Mouse (Mus musculus) bone marrow macrophage, adult 2 months (primary cell): ENCODE data around the gene Igf1. TPM values are rescaled to one million over a fixed set of nuclear protein-coding genes. Genes with fewer than 3 reads are reported as not detected.

ENCODE experiments used
- H3K27ac ChIP-seq: 2 replicates; pipeline ENCODE4 v1.5.1; 2012; ENCODE audit warnings: low read depth, low read length; ENCODE audit not compliant: insufficient read depth
- H3K4me1 ChIP-seq: 2 replicates; pipeline ENCODE4 v1.6.1; 2012; ENCODE audit warnings: low read length; ENCODE audit not compliant: control insufficient read depth, insufficient read depth
- H3K4me3 ChIP-seq: 2 replicates; pipeline ENCODE4 v1.5.1; 2012; ENCODE audit warnings: mild to moderate bottlenecking, low read length, moderate library complexity; ENCODE audit not compliant: insufficient read depth
- CTCF ChIP-seq: IDR thresholded peaks from 2 replicates; pipeline ENCODE4 v1.5.1; 2012; ENCODE audit warnings: low read depth, mild to moderate bottlenecking, low read length, moderate library complexity
- POLR2A ChIP-seq: IDR thresholded peaks from 2 replicates; pipeline ENCODE4 v1.6.1; 2012; ENCODE audit warnings: mild to moderate bottlenecking, low read depth, low read length, borderline replicate concordance
- polyA plus RNA-seq: library from polyadenylated mRNA; stranded (reverse); fragments of >200 nt; gene quantifications from 2 replicates; pipeline ENCODE4 v1.2.4, GENCODE M21; 2012; ENCODE audit not compliant: missing spikeins, insufficient read depth, insufficient read length

The Igf1 gene
- polyA plus RNA-seq, 1 experiment, result 1,121 TPM

GRCm38 (mm10) chr10:87860181-87861103 is 2.4 kb downstream of the Igf1 start:
- peak overlapping the region; percentile 99 for H3K4me3 ChIP-seq

GRCm38 (mm10) chr10:87861104-87861455 is 3.0 kb downstream of the Igf1 start:
- H3K4me3 ChIP-seq, result peak overlapping the region; percentile 99
- H3K27ac ChIP-seq, result peak overlapping the region; percentile 97
- TF ChIP-seq POLR2A (no peak), CTCF (no peak)
- peaks cover 42% of the 10 kb centered on the region for H3K4me1 ChIP-seq

More at GRCm38 (mm10) chr10:87860181-87861103, 2.4 kb downstream of the Igf1 start:
- TF ChIP-seq POLR2A (no peak), CTCF (no peak)
- peaks cover 48% of the 10 kb centered on the region for H3K4me1 ChIP-seq
- H3K27ac ChIP-seq, result peak overlapping the region; percentile 97

- TF ChIP-seq POLR2A, result no peak
- TF ChIP-seq CTCF, result no peak
- H3K27ac ChIP-seq, result no peak overlapping the region; the same call in 1 of the 2 replicates
Observed at GRCm38 (mm10) chr10:87862899-87863298, 4.8 kb downstream of the Igf1 start.

DNA sequence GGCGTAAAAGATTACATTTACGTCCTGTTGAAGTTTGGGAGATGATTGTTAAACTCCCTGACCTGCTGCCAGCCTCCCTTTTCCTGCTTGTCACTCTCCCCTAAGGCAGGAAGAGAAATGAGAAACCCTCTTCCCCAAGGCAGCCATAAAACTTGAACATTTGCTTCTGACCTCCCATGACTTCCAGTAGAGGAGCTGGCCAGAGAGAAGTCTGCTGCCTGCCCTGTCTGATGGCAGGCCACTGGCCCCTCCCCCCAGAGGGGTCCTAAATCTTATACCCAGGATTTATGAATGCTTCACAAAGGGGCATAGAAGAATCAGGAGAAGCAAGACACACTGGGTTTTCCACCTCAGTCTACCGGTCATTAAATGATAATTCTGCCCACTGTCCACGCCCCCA is 5.3 kb downstream of the Igf1 start:
- H3K4me3 ChIP-seq, result peak overlapping the region; percentile 1; the same call in 1 of the 2 replicates
- H3K4me1 ChIP-seq, result peaks cover 25% of the 10 kb centered on the region
- TF ChIP-seq CTCF (no peak), POLR2A (no peak)
- 0 out of 2 replicates have a peak overlapping the region, but pooled peaks have one; percentile 3 for H3K27ac ChIP-seq

More at GRCm38 (mm10) chr10:87862899-87863298, 4.8 kb downstream of the Igf1 start:
- Histone ChIP-seq H3K4me1 (peaks cover 25% of the 10 kb centered on the region), H3K4me3 (peak overlapping the region; percentile 25)

- TF ChIP-seq POLR2A (no peak), CTCF (no peak)
Observed at GRCm38 (mm10) chr10:87865712-87866111, 7.6 kb downstream of the Igf1 start.

GRCm38 (mm10) chr10:87866448-87866847 is 8.4 kb downstream of the Igf1 start:
- Histone ChIP-seq H3K27ac (no peak overlapping the region), H3K4me3 (no peak overlapping the region), H3K4me1 (peaks cover 25% of the 10 kb centered on the region)
- TF ChIP-seq CTCF (no peak), POLR2A (no peak)

More at GRCm38 (mm10) chr10:87865712-87866111, 7.6 kb downstream of the Igf1 start:
- Histone ChIP-seq H3K4me3 (no peak overlapping the region), H3K27ac (no peak overlapping the region), H3K4me1 (peaks cover 25% of the 10 kb centered on the region)

DNA sequence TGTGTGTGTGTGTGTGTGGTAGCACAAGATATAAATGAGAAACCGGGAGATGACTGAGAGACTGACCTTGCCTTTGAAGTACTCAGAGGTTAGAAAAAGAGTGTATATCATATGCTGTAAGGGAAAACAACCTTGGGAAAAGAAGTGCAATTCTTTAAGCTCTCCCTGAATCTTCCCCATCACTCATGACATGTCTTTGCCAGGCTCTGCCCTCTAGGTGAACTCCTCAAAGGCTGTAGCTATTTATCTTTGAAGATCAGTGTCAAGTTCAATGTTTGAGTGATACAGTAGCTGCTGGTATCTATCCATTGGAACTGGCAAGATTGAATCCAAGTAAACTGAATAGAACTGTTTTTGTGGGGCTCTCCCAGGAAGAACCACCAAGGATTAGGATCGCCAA is 9.2 kb downstream of the Igf1 start:
- Histone ChIP-seq H3K27ac (no peak overlapping the region), H3K4me1 (peaks cover 27% of the 10 kb centered on the region), H3K4me3 (no peak overlapping the region)
- TF ChIP-seq POLR2A (no peak), CTCF (no peak)

- Histone ChIP-seq H3K4me1 (peaks cover 23% of the 10 kb centered on the region), H3K4me3 (no peak overlapping the region), H3K27ac (no peak overlapping the region)
- no peak for TF ChIP-seq CTCF
- TF ChIP-seq POLR2A, result no peak
Observed at GRCm38 (mm10) chr10:87867631-87868030, 9.6 kb downstream of the Igf1 start.

DNA sequence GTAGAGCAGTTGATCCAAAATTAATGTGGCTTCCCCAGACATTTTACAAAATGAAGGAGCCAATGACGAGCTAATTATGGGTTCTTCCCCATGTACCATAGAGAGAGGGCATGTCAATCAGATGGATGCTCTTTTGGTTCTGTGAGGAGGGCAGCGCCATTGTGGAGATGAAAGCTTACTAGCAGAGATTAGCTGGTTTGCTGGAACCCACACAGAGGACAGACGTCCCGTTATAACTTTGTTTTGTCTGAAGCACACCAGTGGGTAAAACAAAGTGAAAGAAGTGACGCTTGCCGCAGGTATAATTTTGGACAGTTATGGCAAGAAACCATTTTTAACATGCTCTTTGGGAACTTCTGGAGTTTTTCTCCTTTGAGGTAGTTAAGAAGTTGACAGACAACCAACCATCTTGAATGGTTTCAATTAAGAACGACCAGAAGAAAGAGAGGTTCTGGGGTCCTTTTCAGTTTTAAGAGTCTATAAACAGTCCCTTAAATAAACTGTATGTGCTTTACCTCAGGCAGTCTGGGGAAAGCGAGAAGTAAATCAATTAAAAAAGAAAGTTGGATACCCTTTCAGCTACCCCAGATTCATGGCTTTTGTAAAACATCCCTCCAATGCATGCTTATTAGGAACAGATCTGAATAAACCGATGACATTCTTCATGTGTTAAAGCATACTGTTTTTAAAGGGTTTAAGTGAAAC is 10.4 kb downstream of the Igf1 start:
- Histone ChIP-seq H3K4me3 (no peak overlapping the region), H3K4me1 (peaks cover 15% of the 10 kb centered on the region), H3K27ac (no peak overlapping the region)
- no peak for TF ChIP-seq POLR2A
- TF ChIP-seq CTCF, result no peak
